Comparison of ENCODE assay signal across 8 mouse cellular contexts in the genomic region with DNA sequence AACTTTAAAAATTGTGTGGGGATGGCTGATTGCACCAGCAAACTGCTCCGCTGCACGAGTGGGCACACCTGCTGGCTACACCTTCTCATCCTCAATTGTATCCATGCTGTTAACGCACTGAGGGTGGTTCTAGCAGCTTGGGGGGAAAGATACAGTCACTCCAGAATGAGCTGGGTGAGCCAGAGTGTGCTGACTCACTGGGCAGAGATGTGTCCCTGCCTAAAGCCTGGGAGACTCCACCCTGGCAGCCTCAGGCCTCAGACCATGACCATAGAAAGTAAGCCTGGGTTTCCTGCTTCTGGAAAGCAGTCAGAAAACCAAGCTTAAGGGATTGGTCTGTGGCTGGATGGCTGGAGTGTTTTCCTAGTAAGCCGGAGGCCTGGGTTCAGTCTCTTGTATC. TPM values are rescaled to one million over a fixed set of nuclear protein-coding genes. Genes with fewer than 3 reads are reported as not detected.
DNase-seq lines count a peak whose midpoint lies in the region; ATAC-seq and TF ChIP-seq lines count a peak whose summit lies in the region.

No protein-coding gene starts in this region.

- ATAC-seq in megakaryocyte-erythroid progenitor cell, adult 5-6 weeks (replicated peaks; ENCODE audit: low FRiP score, low TSS enrichment, poor library complexity, severe bottlenecking), result peak; percentile 68

- H3K4me1 ChIP-seq in MEL (ENCODE audit: control insufficient read depth in 1 of 2, insufficient read depth in 2 of 2, low read length in 2 of 2), result peaks cover 46 to 63% of the 10 kb centered on the region in 2 experiments
- H3K4me1 ChIP-seq in thymus, adult 2 months (replicated peaks; ENCODE audit: control insufficient read depth, insufficient read depth, low read length), result peaks cover 32% of the 10 kb centered on the region

- peaks cover 16% of the 10 kb centered on the region for H3K79me2 ChIP-seq in MEL (ENCODE audit: control insufficient read depth, insufficient read depth, low read length, poor library complexity)

- H3K4me3 ChIP-seq in MEL (ENCODE audit: control insufficient read depth in 1 of 2, insufficient read depth in 1 of 2, low read depth in 2 of 2, low read length in 2 of 2), result no peak overlapping the region
- H3K4me3 ChIP-seq in thymus, adult 2 months (ENCODE audit: control insufficient read depth, insufficient read depth, low read length), result no peak overlapping the region

- no peak for TF ChIP-seq RAD21 in MEL (IDR thresholded peaks at IDR 0.05; ENCODE audit: low read depth, low read length)

- H3K27me3 ChIP-seq in MEL (ENCODE audit: control insufficient read depth in 1 of 2, insufficient read depth in 2 of 2, low read length in 2 of 2), result no peaks in the 10 kb centered on the region
- H3K27me3 ChIP-seq in thymus, adult 2 months (ENCODE audit: control insufficient read depth, insufficient read depth, low read length), result no peaks in the 10 kb centered on the region

- H3K9ac ChIP-seq in MEL (ENCODE audit: control insufficient read depth, low read depth, low read length, poor library complexity, severe bottlenecking), result peak overlapping the region; percentile 39

- peak overlapping the region; percentile 69 for H3K27ac ChIP-seq in MEL (ENCODE audit: control insufficient read depth, low read depth, low read length)
- no peak overlapping the region for H3K27ac ChIP-seq in thymus, adult 2 months (ENCODE audit: control insufficient read depth, insufficient read depth, low read length)

- 81% methylated on average over 4 of the region's 4 CpGs for WGBS in thymus, adult 2 months

- no peak for TF ChIP-seq CTCF in MEL (IDR thresholded peaks at IDR 0.05 in 2 of 3, conservative IDR thresholded peaks at IDR 0.05 in 1 of 3; ENCODE audit: control insufficient read depth in 1 of 3, insufficient read depth in 1 of 3, low read depth in 2 of 3, low read length in 3 of 3, poor library complexity in 1 of 3, severe bottlenecking in 1 of 3)
- TF ChIP-seq CTCF in thymus, adult 2 months (IDR thresholded peaks at IDR 0.05; ENCODE audit: borderline replicate concordance, control insufficient read depth, extremely low read depth, insufficient read depth, low read length, poor library complexity), result no peak

- TF ChIP-seq EP300 in MEL (IDR thresholded peaks at IDR 0.05; ENCODE audit: low read depth in 1 of 2, low read length in 2 of 2), result peak in 1 of 2 experiments; percentile 32; a peak in 2 of 4 replicates

- no peaks in the 10 kb centered on the region for H3K9me3 ChIP-seq in MEL (replicated peaks; ENCODE audit: insufficient read depth, low read length)

- peak; percentile 70 for DNase-seq in MEL (ENCODE audit: low read depth, low spot score)
- DNase-seq in adrenal gland, postnatal 14 days, result peak; percentile 71
- DNase-seq in heart, adult 8-10 months (ENCODE audit: low spot score), result peak; percentile 45
- DNase-seq in kidney, postnatal 25 days, result peak; percentile 9 to 46
- DNase-seq in ovary, postnatal 14 days (ENCODE audit: low spot score), result no peak
- DNase-seq in thymus, adult 2 months, result no peak
- DNase-seq in frontal cortex, postnatal 36 days (ENCODE audit: low spot score in 2 of 2), result no peak

- no peak for TF ChIP-seq POLR2A in MEL (IDR thresholded peaks at IDR 0.05; ENCODE audit: control insufficient read depth in 1 of 2, insufficient read depth in 1 of 2, low read depth in 1 of 2, low read length in 2 of 2, poor library complexity in 1 of 2)
- no peak for TF ChIP-seq POLR2A in thymus, adult 2 months (IDR thresholded peaks at IDR 0.05; ENCODE audit: control insufficient read depth, extremely low read depth, insufficient read depth, low read length, poor library complexity)

- H3K36me3 ChIP-seq in MEL (ENCODE audit: control insufficient read depth in 1 of 2, insufficient read depth in 2 of 2, low read length in 2 of 2), result peaks cover 0 to 72% of the 10 kb centered on the region in 2 experiments; a peak in 2 of 4 replicates
- H3K36me3 ChIP-seq in thymus, adult 2 months (ENCODE audit: control insufficient read depth, insufficient read depth, low read length), result no peaks in the 10 kb centered on the region

TF ChIP-seq in MEL, 35 proteins besides CTCF, POLR2A, EP300 and RAD21:
- TF ChIP-seq KAT2A (conservative IDR thresholded peaks at IDR 0.05; ENCODE audit: low read depth, low read length) (no peak), ZMIZ1 (IDR thresholded peaks at IDR 0.05; ENCODE audit: low read depth, low read length) (no peak), TAL1 (IDR thresholded peaks at IDR 0.05; ENCODE audit: low read length) (peak; percentile 29; the same call in 1 of the 2 replicates), ZC3H11A (IDR thresholded peaks at IDR 0.05; ENCODE audit: low read depth, low read length) (no peak), HCFC1 (IDR thresholded peaks at IDR 0.05; ENCODE audit: low read depth, low read length) (no peak), SIN3A (IDR thresholded peaks at IDR 0.05; ENCODE audit: low read length) (peak; percentile 8; the same call in 1 of the 2 replicates), ZKSCAN1 (IDR thresholded peaks at IDR 0.05; ENCODE audit: low read depth, low read length) (no peak), BHLHE40 (IDR thresholded peaks at IDR 0.05; ENCODE audit: borderline replicate concordance, low read depth, low read length) (no peak), POLR2AphosphoS2 (IDR thresholded peaks at IDR 0.05; ENCODE audit: low read length) (no peak), GATA1 (IDR thresholded peaks at IDR 0.05; ENCODE audit: low read depth, low read length) (no peak), ETS1 (IDR thresholded peaks at IDR 0.05; ENCODE audit: low read depth, low read length) (peak; percentile 23; the same call in 1 of the 2 replicates), TBP (IDR thresholded peaks at IDR 0.05; ENCODE audit: low read depth, low read length) (no peak)

RNA-seq across cellular contexts. Expression of gene Eef2k, which starts 23.2 kb away (rescaled TPM):
- 56.1 and 69.2 TPM in 2 replicates for total RNA-seq in MEL (2012; rRNA removed)
- polyA plus RNA-seq in MEL (2012; ENCODE audit: insufficient read depth in 1 of 2, insufficient read length in 2 of 2, low read depth in 1 of 2, low replicate concordance in 2 of 2, missing spikeins in 1 of 2), result 10 to 100 TPM in 1 of 2 experiments, not detected in 1; 56.2 TPM
- total RNA-seq in adrenal gland, postnatal 14 days (2021), result 22.4 and 25.4 TPM in 2 replicates
- total RNA-seq in heart, adult 8-10 months (2022), result 10 to 100 TPM; 23.0 to 42.1 (median 30.7) TPM
- 42.3 and 63.0 TPM in 2 replicates for total RNA-seq in megakaryocyte-erythroid progenitor cell, adult 5-6 weeks (2014; fragmentation: Nextera tagmentation)
- 49.9 and 52.6 TPM in 2 replicates for total RNA-seq in megakaryocyte-erythroid progenitor cell, adult 5-6 weeks (2017)
- 26.2 and 29.5 TPM in 2 replicates for polyA plus RNA-seq in thymus, adult 2 months (2012; rRNA removed)

RNA-seq across cellular contexts. Expression of gene Polr3e, which starts 51.7 kb away (rescaled TPM):
- total RNA-seq in MEL (2012; rRNA removed), result 39.1 and 39.4 TPM in 2 replicates
- polyA plus RNA-seq in MEL (2012; ENCODE audit: insufficient read depth in 1 of 2, insufficient read length in 2 of 2, low read depth in 1 of 2, low replicate concordance in 2 of 2, missing spikeins in 1 of 2), result 10 to 100 TPM in 1 of 2 experiments, not detected in 1; 50.1 TPM
- 23.3 and 27.2 TPM in 2 replicates for total RNA-seq in adrenal gland, postnatal 14 days (2021)
- 1 to 10 TPM; 7.9 to 9.5 (median 8.6) TPM for total RNA-seq in heart, adult 8-10 months (2022)
- 36.0 and 40.6 TPM in 2 replicates for total RNA-seq in megakaryocyte-erythroid progenitor cell, adult 5-6 weeks (2014; fragmentation: Nextera tagmentation)
- 32.4 and 36.6 TPM in 2 replicates for total RNA-seq in megakaryocyte-erythroid progenitor cell, adult 5-6 weeks (2017)
- polyA plus RNA-seq in thymus, adult 2 months (2012; rRNA removed), result 18.6 and 22.0 TPM in 2 replicates

RNA-seq across cellular contexts. Expression of gene Gm5737, which starts 53.7 kb away (rescaled TPM):
- total RNA-seq in MEL (2012; rRNA removed), result not detected in 2 replicates
- polyA plus RNA-seq in MEL (2012; ENCODE audit: insufficient read depth in 1 of 2, insufficient read length in 2 of 2, low read depth in 1 of 2, low replicate concordance in 2 of 2, missing spikeins in 1 of 2), result not detected
- 0.60 and 0.70 TPM in 2 replicates for total RNA-seq in adrenal gland, postnatal 14 days (2021)
- not detected for total RNA-seq in heart, adult 8-10 months (2022)
- total RNA-seq in megakaryocyte-erythroid progenitor cell, adult 5-6 weeks (2014; fragmentation: Nextera tagmentation), result not detected in 2 replicates
- not detected in 2 replicates for total RNA-seq in megakaryocyte-erythroid progenitor cell, adult 5-6 weeks (2017)
- 0.08 TPM in 1 of 2 replicates, not detected in the other for polyA plus RNA-seq in thymus, adult 2 months (2012; rRNA removed)

Comparison
In these comparisons a context has a peak if more than half of its experiments do, and no peak if none do; other contexts are left out.
1. DNase-seq: peak in MEL (single experiment), adrenal gland, postnatal 14 days (single experiment), heart, adult 8-10 months (single experiment) and kidney, postnatal 25 days (2 of 2); none in ovary, postnatal 14 days (single experiment), thymus, adult 2 months (single experiment) and frontal cortex, postnatal 36 days (0 of 2).